Mouse (Mus musculus): ENCODE results near the gene Lrp2. TPM values are rescaled to one million over a fixed set of nuclear protein-coding genes. Genes with fewer than 3 reads are reported as not detected.

Gene Lrp2
- total RNA-seq (2021) = under 1 TPM; 0.07 TPM
- long read RNA-seq, experiment 1 = 0 reads
- long read RNA-seq, experiment 2 = 0 reads

DNA sequence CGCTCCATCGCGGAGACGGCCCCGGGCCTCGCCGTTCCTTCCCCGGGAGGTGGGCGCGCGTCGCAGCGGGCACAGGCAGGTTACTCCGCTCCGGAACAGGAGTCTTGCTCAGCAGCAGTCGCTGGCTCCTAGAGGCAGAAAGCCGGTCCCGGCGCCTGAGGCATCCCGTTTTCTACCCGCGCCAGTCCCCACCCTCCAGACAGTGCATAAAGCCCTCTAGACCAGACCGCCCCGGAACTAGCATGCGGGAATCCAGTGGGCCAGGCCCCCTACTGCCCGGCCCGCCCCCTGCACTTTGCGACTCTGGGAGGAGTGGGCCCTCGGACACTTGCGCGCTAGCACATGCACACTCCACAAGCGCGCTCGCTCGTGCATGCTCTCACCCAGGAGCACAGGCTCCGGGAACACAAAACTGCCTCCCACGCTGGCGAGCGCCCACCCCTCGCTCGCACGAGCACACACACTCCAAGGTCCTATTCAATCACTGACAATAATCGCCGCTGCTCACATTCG lies at the start of gene Lrp2:
TSS of gene Lrp2 (minus strand) at position 180 of the 513 bp plus-strand sequence.
- intact Hi-C loops (cut with DNase I) = no loop called here
- TF ChIP-seq CTCF (IDR thresholded peaks at IDR 0.05) = no peak
- Histone ChIP-seq H3K27ac (no peak within 1 kb of the TSS), H3K4me3 (peak within 1 kb of the TSS; percentile 49)
- peak; percentile 13 to 17 for DNase-seq (ENCODE audit: extremely low spot score in 1 of 2, low spot score in 2 of 2)

DNA sequence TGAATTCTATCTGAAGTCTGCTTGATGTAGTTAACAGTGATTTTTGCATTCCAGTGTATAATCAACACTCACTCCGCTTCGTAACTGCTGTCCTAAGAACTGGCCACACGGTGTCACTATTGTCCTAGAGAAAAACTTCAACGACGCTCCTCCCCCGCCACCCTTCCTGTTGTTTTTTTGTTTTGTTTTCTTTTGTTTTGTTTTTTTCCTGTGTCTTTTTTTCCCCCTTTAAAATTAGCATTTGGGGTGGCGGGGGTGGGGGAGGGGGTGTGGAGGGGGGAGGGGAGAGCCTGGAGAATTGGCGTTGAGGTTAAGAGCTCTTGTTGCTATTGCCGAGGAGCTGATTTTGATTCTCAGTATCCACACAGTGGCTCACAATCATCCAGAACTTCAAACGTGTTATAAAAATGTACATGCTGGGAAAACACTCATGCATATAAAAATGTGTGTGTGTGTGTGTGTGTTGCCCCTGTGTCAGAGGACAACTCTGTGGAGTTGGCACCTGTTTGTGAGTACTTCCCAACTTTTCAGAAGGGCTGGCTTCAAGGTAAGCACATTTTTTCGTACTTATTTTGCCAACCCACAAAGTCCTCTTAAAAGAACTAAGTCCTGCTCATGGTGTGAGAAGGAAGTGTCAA lies 49.3 kb upstream of the Lrp2 start:
- DNase-seq (ENCODE audit: extremely low spot score in 1 of 2, low spot score in 2 of 2) = peak in 1 of 2 experiments; percentile 22
- Histone ChIP-seq H3K27ac (no peak overlapping the region), H3K4me3 (peak overlapping the region; percentile 31)
- intact Hi-C loops (cut with DNase I) = loop anchor here (5.0 to 10.0 kb wide), 2 partner anchors 322 to 920 kb away; partner anchors contain the start of gene Gad1
- TF ChIP-seq CTCF (IDR thresholded peaks at IDR 0.05) = peak; percentile 84

DNA sequence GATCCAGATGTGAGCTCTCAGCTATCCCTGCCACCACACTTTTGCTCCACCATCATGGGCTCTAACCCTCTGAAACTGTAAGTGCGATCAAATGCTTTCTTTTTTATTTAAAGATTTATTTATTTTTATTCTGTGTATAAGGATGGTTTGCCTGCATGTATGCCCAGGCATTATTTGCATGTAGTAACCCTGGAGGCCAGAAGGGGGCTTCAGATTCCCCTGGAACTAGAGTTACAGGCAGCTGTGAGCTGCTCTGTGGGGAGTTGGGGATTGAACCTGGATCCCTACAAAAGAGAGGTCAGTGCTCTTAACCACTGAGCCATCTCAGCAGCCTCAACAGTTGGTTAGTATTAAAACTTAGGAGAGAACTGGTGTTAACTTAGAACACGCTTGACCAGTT lies 45.6 kb upstream of the Lrp2 start:
- peak; percentile 38 for TF ChIP-seq CTCF (IDR thresholded peaks at IDR 0.05)
- no peak for DNase-seq (ENCODE audit: extremely low spot score in 1 of 2, low spot score in 2 of 2)
- Histone ChIP-seq H3K4me3 (no peak overlapping the region), H3K27ac (no peak overlapping the region)
- intact Hi-C loops (cut with DNase I) = loop anchor here (10.0 kb wide), 1 partner anchor 923 kb away; the partner anchor contains the start of gene Gad1

- Histone ChIP-seq H3K27ac (no peak overlapping the region), H3K4me3 (no peak overlapping the region)
- TF ChIP-seq CTCF (IDR thresholded peaks at IDR 0.05) = no peak
- DNase-seq (ENCODE audit: extremely low spot score in 1 of 2, low spot score in 2 of 2) = no peak
- intact Hi-C loops (cut with DNase I) = loop anchor here (10.0 kb wide), 1 partner anchor 924 kb away; the partner anchor contains the start of gene Gad1
Measured at GRCm38 (mm10) chr2:69630792-69631191, 44.9 kb upstream of the Lrp2 start.

DNA sequence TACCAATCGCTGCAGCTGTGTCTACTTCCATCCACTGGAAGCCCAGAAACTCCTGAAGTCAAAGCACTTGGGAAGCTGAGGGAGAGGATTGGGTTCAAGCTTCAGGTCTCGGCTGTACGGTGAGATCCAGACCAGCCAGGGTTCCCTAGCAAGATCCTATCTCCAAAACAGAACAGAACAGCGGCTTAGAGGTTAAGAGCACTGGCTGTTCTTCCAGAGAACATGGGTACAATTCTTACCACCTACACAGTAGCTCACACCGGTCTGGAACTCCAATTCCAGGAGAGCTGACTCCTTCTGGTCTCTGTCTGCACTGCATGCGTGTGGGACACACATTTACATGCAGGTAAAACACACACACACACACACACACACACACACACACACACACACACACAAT lies 44.0 kb upstream of the Lrp2 start:
- no peak for DNase-seq (ENCODE audit: extremely low spot score in 1 of 2, low spot score in 2 of 2)
- no peak overlapping the region for H3K4me3 ChIP-seq
- intact Hi-C loops (cut with DNase I) = loop anchor here (10.0 kb wide), 1 partner anchor 925 kb away; the partner anchor contains the start of gene Gad1

DNA sequence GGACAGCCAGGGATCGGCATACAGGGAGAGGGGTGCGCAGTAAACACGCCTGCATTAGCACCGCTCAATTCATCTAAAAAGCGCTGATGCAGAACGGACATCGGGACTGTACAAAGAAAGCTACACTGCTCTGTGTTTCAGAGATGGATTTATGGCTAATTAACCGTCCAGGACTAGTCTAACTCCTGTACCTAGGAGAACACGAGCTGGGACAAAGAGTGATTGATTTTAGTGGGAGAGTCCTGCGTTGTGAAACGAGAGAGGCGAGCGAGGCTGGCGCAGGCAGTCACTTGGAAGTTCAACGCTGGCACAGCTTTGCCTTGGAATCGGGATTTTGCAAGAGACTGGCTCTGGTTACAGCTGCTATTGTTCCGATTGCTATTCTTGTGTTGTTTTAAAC lies 43.4 kb upstream of the Lrp2 start:
- TF ChIP-seq CTCF (IDR thresholded peaks at IDR 0.05) = no peak
- H3K27ac ChIP-seq = no peak overlapping the region
- intact Hi-C loops (cut with DNase I) = no loop called here
- H3K4me3 ChIP-seq = no peak overlapping the region
- no peak for DNase-seq (ENCODE audit: extremely low spot score in 1 of 2, low spot score in 2 of 2)

More for the DNA sequence above, 44.0 kb upstream of the Lrp2 start:
- TF ChIP-seq CTCF (IDR thresholded peaks at IDR 0.05) = no peak
- no peak overlapping the region for H3K27ac ChIP-seq

GRCm38 (mm10) chr2:69619286-69619685 lies 33.4 kb upstream of the Lrp2 start:
- DNase-seq (ENCODE audit: extremely low spot score in 1 of 2, low spot score in 2 of 2) = no peak
- intact Hi-C loops (cut with DNase I) = no loop called here
- Histone ChIP-seq H3K4me3 (no peak overlapping the region), H3K27ac (no peak overlapping the region)
- TF ChIP-seq CTCF (IDR thresholded peaks at IDR 0.05) = no peak; the same call in 1 of the 2 replicates

DNA sequence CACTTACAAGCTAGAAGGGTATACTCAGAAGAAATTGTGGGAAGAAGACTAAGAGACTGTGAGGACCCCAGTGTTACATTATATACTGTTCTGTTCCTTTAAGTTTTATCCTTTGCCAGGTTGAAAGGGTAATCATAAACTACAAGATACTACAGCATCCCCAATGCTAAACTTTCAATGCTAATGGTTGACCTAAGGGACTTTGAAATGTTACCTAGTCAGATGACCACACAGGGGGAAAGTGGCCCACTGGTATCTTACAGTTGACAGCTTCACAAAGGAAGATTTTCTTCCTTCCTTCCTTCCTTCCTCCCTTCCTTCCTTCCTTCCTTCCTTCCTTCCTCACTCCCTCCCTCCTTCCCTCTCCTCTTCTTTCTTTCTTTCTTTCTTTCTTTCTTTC lies 32.5 kb upstream of the Lrp2 start:
- Histone ChIP-seq H3K4me3 (no peak overlapping the region), H3K27ac (no peak overlapping the region)
- DNase-seq (ENCODE audit: extremely low spot score in 1 of 2, low spot score in 2 of 2) = no peak
- intact Hi-C loops (cut with DNase I) = no loop called here
- TF ChIP-seq CTCF (IDR thresholded peaks at IDR 0.05) = no peak

- TF ChIP-seq CTCF (IDR thresholded peaks at IDR 0.05) = no peak
- no peak for DNase-seq (ENCODE audit: extremely low spot score in 1 of 2, low spot score in 2 of 2)
Measured at GRCm38 (mm10) chr2:69613237-69613636, 27.4 kb upstream of the Lrp2 start.

GRCm38 (mm10) chr2:69612716-69613115 lies 26.9 kb upstream of the Lrp2 start:
- Histone ChIP-seq H3K27ac (no peak overlapping the region), H3K4me3 (no peak overlapping the region)
- intact Hi-C loops (cut with DNase I) = no loop called here
- no peak for TF ChIP-seq CTCF (IDR thresholded peaks at IDR 0.05)
- DNase-seq (ENCODE audit: extremely low spot score in 1 of 2, low spot score in 2 of 2) = no peak

More at GRCm38 (mm10) chr2:69613237-69613636, 27.4 kb upstream of the Lrp2 start:
- intact Hi-C loops (cut with DNase I) = no loop called here
- Histone ChIP-seq H3K4me3 (no peak overlapping the region), H3K27ac (no peak overlapping the region)

DNA sequence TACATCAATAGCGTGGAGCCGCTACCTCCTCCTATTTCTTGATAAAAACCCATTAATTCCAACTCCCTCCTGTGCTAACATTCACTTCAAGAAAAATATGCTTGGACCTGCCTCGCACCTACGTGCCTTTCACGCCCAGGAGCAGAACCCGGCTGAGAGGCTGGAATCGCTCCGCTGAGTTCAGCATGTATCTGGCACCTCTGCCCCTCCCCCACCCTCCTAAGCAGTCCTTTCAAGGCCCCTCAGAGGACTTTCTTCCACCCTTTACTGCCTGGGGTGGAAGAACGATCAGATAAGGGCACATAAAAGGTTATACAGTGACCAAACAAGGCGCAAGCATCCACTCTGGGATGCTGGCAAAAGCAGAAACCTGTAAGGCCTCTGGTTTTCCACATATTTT lies 26.4 kb upstream of the Lrp2 start:
- intact Hi-C loops (cut with DNase I) = no loop called here
- H3K4me3 ChIP-seq = no peak overlapping the region
- no peak for TF ChIP-seq CTCF (IDR thresholded peaks at IDR 0.05)
- no peak overlapping the region for H3K27ac ChIP-seq
- DNase-seq (ENCODE audit: extremely low spot score in 1 of 2, low spot score in 2 of 2) = no peak

GRCm38 (mm10) chr2:69606621-69607020 lies 20.8 kb upstream of the Lrp2 start:
- no peak overlapping the region for H3K27ac ChIP-seq
- H3K4me3 ChIP-seq = no peak overlapping the region
- no peak for TF ChIP-seq CTCF (IDR thresholded peaks at IDR 0.05)
- intact Hi-C loops (cut with DNase I) = no loop called here
- no peak for DNase-seq (ENCODE audit: extremely low spot score in 1 of 2, low spot score in 2 of 2)

Data from left cerebral cortex, adult 2 months (tissue).